Mouse (Mus musculus): ENCODE measurements around the gene Olfr414. TPM values are rescaled to one million over a fixed set of nuclear protein-coding genes. Genes with fewer than 3 reads are reported as not detected.

Gene Olfr414
- polyA plus RNA-seq, 1 experiment from 2014 or later: not detected

Other genes with a start within 250 kb of the Olfr414 start
- not detected in 2 replicates for gene Olfr419, start 172.0 kb upstream of the Olfr414 start, polyA plus RNA-seq (2016; fragmentation: Nextera tagmentation; extraction: Ambion mirVana)
- not detected in 2 replicates for gene Mptx1, start 93.5 kb upstream of the Olfr414 start, polyA plus RNA-seq (2016; fragmentation: Nextera tagmentation; extraction: Ambion mirVana)
- gene Olfr417, start 58.9 kb upstream of the Olfr414 start, polyA plus RNA-seq (2016; fragmentation: Nextera tagmentation; extraction: Ambion mirVana): not detected in 2 replicates
- not detected in 2 replicates for gene Olfr248, start 33.0 kb upstream of the Olfr414 start, polyA plus RNA-seq (2016; fragmentation: Nextera tagmentation; extraction: Ambion mirVana)
- 0.06 TPM in 1 of 2 replicates, not detected in the other for gene Olfr220, start 18.0 kb downstream of the Olfr414 start, polyA plus RNA-seq (2016; fragmentation: Nextera tagmentation; extraction: Ambion mirVana)
- gene Fmn2, start 77.8 kb downstream of the Olfr414 start, polyA plus RNA-seq (2016; fragmentation: Nextera tagmentation; extraction: Ambion mirVana): 7.1 and 8.6 TPM in 2 replicates